Mouse (Mus musculus): ENCODE results near the gene Pear1.

The Pear1 gene

GRCm38 (mm10) chr3:87733098-87733497 lies 91.0 kb downstream of the Pear1 start:
- DNase-seq (ENCODE audit: low read depth, low spot score) = no peak

- DNase-seq (ENCODE audit: low read depth, low spot score) = no peak
Measured at GRCm38 (mm10) chr3:87728696-87729095, 95.4 kb downstream of the Pear1 start.

GRCm38 (mm10) chr3:87726191-87726590 lies 97.9 kb downstream of the Pear1 start:
- no peak for DNase-seq (ENCODE audit: low read depth, low spot score)

DNA sequence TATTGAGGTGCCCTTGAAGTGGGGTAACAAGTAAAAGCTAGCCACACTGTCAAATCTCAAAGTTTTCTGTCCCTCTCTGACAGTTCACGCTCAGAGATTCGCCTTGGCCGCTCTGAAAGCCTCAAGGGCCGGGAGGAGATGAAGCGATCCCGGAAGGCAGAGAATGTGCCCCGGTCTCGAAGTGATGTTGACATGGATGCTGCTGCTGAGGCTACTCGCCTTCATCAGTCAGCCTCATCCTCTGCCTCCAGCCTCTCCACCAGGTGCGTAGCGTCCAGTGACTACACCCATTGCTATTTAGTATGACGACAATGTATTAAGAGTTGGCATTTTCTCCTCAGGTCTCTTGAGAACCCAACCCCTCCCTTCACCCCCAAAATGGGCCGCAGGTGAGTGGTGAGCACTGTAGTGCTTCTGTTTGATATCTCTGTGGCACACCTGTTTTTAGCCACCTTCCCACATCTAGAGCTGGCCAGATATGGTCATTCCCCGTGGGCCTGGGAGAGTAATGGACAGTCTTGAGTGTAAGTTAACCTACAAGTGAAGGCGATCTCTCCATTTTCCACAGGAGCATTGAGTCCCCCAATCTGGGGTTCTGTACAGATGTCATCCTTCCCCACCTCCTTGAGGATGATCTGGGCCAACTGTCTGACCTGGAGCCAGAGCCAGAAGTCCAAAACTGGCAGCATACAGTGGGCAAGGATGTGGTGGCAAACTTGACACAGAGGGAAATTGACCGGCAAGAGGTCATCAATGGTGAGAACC lies 98.5 kb downstream of the Pear1 start:
- DNase-seq (ENCODE audit: low read depth, low spot score) = no peak

GRCm38 (mm10) chr3:87724556-87724955 lies 99.5 kb downstream of the Pear1 start:
- no peak for DNase-seq (ENCODE audit: low read depth, low spot score)

DNA sequence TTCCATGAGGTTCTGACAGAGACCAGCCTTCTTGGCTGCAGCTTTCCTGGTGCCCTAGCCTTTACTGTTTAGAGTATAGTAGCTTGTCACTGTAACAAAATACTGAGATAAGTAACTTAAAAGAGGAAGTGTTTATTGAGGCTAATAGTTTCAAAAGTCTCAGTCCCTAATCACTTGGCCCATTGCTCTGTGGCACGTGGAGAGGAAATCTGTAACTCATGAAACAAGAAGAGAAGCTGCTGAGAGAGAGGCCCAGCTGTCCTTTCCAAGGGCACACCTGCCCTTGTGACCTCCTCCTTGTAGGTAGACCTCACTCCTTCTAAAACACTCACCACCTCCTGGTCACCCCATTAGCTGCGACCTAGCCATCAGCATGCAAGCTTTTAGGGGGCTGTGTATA lies 105.6 kb downstream of the Pear1 start:
- no peak for DNase-seq (ENCODE audit: low read depth, low spot score)
